Mouse (Mus musculus): ENCODE results near the gene Creb5. TPM values are rescaled to one million over a fixed set of nuclear protein-coding genes. Genes with fewer than 3 reads are reported as not detected.
A peak's percentile ranks its signal among the peaks of the same experiment; 100 is the strongest.

Gene Creb5
- polyA plus RNA-seq, 1 experiment from 2014 or later, result 5.4 TPM

DNA sequence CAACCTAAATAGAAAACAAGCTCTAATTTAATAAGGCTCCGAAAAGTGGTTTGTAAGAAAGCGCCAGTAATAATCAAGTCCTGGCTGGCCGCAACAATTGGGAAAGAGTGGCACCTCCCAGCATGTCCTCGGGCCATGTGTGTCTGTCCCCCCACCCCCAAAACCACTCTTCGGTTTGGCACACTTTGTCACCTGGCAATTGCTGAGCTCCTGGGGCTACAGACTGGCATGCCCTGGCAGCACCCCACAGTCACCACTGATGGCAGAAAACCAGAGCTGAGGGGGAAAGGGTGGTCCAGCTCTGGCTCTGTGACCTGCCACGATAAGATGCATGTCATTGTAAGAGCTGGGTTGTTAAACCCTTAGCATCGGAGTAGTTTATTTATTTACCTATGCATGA, 175.7 kb downstream of the Creb5 start:
- H3K9ac ChIP-seq (replicated peaks; ENCODE audit: low read depth), result no peak overlapping the region
- H3K4me3 ChIP-seq (ENCODE audit: low read depth, low read length), result no peak overlapping the region
- H3K27ac ChIP-seq (ENCODE audit: low read length), result no peak overlapping the region
- no peaks in the 10 kb centered on the region for H3K4me1 ChIP-seq (ENCODE audit: insufficient read depth, low read depth, low read length)
- H3K4me2 ChIP-seq (replicated peaks; ENCODE audit: low read depth, low read length), result no peak overlapping the region
- WGBS, result 77% methylated on average over 7 of the region's 7 CpGs
- ATAC-seq (no peak), DNase-seq (ENCODE audit: low spot score) (no peak)
- H3K9me3 ChIP-seq (ENCODE audit: low read length), result no peaks in the 10 kb centered on the region
- H3K27me3 ChIP-seq (replicated peaks; ENCODE audit: insufficient read depth, low read length), result no peaks in the 10 kb centered on the region
- no peaks in the 10 kb centered on the region for H3K36me3 ChIP-seq (ENCODE audit: insufficient read depth, low read length)
- no peak for TF ChIP-seq CTCF (IDR thresholded peaks at IDR 0.05)
- no peak for TF ChIP-seq EP300 (IDR thresholded peaks at IDR 0.05)

DNA sequence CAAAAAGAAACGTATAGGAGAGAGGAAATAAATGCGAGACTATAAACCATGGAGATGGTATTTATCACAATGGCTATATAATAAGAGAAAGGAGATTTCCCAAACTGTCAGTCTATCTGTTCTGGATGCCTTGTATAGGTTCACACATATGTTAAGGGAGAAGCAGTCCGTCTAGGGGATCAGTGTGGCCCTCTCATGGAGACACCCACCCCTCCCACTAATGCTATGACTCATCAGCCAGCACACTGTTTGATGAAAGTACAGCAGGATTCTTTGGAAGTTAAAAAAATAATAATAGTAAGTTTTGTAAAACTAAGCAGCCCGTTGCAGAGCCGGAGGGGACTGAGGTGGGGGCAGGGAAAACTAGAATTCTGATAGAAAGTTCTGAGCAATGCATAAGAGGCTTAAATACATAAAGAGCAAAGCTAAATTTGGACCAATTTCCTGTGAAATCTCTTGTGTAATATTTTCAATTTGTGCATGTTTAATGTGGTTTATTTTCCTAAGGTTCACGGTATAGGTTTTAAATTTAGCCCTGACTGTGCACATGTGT, 176.3 kb downstream of the Creb5 start:
- no peak overlapping the region for H3K4me3 ChIP-seq (ENCODE audit: low read depth, low read length)
- H3K9me3 ChIP-seq (ENCODE audit: low read length), result no peaks in the 10 kb centered on the region
- H3K9ac ChIP-seq (replicated peaks; ENCODE audit: low read depth), result no peak overlapping the region
- ATAC-seq, result no peak
- 52% methylated on average over 6 of the region's 6 CpGs for WGBS
- H3K4me1 ChIP-seq (ENCODE audit: insufficient read depth, low read depth, low read length), result no peaks in the 10 kb centered on the region
- TF ChIP-seq CTCF (IDR thresholded peaks at IDR 0.05) (no peak), EP300 (IDR thresholded peaks at IDR 0.05) (no peak)
- H3K27me3 ChIP-seq (replicated peaks; ENCODE audit: insufficient read depth, low read length), result no peaks in the 10 kb centered on the region
- no peak overlapping the region for H3K4me2 ChIP-seq (replicated peaks; ENCODE audit: low read depth, low read length)
- H3K27ac ChIP-seq (ENCODE audit: low read length), result no peak overlapping the region
- no peak for DNase-seq (ENCODE audit: low spot score)
- H3K36me3 ChIP-seq (ENCODE audit: insufficient read depth, low read length), result no peaks in the 10 kb centered on the region

DNA sequence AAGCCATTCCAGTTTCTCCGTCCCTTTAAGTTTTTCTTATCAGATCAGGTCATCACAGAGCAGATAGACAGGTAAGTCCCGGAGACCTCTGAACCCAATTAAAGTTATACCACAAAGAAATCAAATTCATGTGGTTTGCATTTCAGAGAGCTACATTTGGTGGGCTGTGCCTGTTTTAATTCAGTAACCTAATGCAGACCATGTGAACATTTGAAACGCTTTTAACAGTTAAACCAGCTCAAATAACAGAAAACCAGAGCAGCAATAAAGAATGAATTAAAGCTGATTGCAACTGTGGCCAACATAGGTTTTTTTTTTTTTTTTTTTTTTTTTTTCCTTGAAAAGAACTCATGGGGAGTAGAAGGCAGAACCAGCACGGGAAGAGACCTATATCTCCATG, 182.1 kb downstream of the Creb5 start:
- no peak for DNase-seq (ENCODE audit: low spot score)
- no peak for TF ChIP-seq EP300 (IDR thresholded peaks at IDR 0.05)
- no peak for TF ChIP-seq CTCF (IDR thresholded peaks at IDR 0.05)
- H3K4me2 ChIP-seq (replicated peaks; ENCODE audit: low read depth, low read length), result no peak overlapping the region
- 60% methylated on average over 4 of the region's 4 CpGs for WGBS
- no peaks in the 10 kb centered on the region for H3K9me3 ChIP-seq (ENCODE audit: low read length)
- no peaks in the 10 kb centered on the region for H3K27me3 ChIP-seq (replicated peaks; ENCODE audit: insufficient read depth, low read length)
- no peak for ATAC-seq
- no peak overlapping the region for H3K27ac ChIP-seq (ENCODE audit: low read length)
- no peak overlapping the region for H3K9ac ChIP-seq (replicated peaks; ENCODE audit: low read depth)
- no peaks in the 10 kb centered on the region; the same call in 1 of the 2 replicates for H3K4me1 ChIP-seq (ENCODE audit: insufficient read depth, low read depth, low read length)
- no peaks in the 10 kb centered on the region for H3K36me3 ChIP-seq (ENCODE audit: insufficient read depth, low read length)
- H3K4me3 ChIP-seq (ENCODE audit: low read depth, low read length), result no peak overlapping the region

DNA sequence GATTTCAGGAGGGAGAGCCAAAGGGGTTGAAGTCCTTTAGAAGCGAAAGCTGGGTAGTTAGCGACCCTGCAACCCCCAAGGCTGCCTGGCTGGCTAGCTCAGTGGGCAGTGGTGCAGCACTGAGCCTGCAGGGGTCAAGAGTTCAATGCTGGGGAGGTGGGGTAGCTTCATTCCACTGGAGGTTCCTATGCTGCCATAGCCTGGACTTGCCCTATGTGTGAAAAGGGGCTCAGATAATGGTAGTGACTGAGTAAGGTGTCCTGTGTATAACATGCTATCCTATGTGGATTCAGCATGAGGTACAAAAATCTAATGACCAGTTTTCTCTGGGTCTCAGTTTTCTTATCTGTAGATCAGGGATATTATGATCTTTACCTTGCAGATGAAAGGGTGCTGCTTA, 182.6 kb downstream of the Creb5 start:
- no peak for ATAC-seq
- H3K27ac ChIP-seq (ENCODE audit: low read length), result no peak overlapping the region

DNA sequence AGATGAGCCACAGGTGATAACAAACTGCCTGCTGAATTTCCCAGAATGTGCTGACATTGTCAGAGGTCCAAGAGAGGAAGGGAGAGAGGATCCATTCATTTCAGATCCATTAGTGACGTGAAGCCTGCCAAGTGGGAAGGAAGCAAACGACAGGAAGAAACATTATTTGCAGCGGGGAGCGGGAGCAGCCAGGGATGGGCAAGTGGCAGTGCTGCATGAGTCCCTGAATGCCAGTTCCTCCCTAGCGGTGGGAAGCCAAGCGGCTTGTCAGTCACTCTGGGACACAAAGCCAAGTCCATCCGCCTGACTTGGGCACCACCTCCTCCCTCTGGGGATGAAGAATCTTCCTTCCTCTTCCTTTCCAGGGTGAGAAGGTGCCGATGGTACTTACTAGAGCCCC, 183.5 kb downstream of the Creb5 start:
- DNase-seq (ENCODE audit: low spot score), result peak; percentile 44
- Histone ChIP-seq H3K27me3 (replicated peaks; ENCODE audit: insufficient read depth, low read length) (no peaks in the 10 kb centered on the region), H3K9ac (replicated peaks; ENCODE audit: low read depth) (no peak overlapping the region), H3K4me2 (replicated peaks; ENCODE audit: low read depth, low read length) (no peak overlapping the region; the same call in 1 of the 2 replicates), H3K4me1 (ENCODE audit: insufficient read depth, low read depth, low read length) (no peaks in the 10 kb centered on the region; the same call in 1 of the 2 replicates), H3K27ac (ENCODE audit: low read length) (no peak overlapping the region), H3K4me3 (ENCODE audit: low read depth, low read length) (no peak overlapping the region), H3K36me3 (ENCODE audit: insufficient read depth, low read length) (no peaks in the 10 kb centered on the region), H3K9me3 (ENCODE audit: low read length) (no peaks in the 10 kb centered on the region)
- whole genome bisulfite sequencing, result 24% methylated on average over 8 of the region's 8 CpGs
- ATAC-seq, result peak; percentile 66; the same call in 1 of the 2 replicates
- TF ChIP-seq EP300 (IDR thresholded peaks at IDR 0.05) (no peak), CTCF (IDR thresholded peaks at IDR 0.05) (peak; percentile 56)

More for the DNA sequence above, 182.6 kb downstream of the Creb5 start:
- Histone ChIP-seq H3K36me3 (ENCODE audit: insufficient read depth, low read length) (no peaks in the 10 kb centered on the region), H3K9ac (replicated peaks; ENCODE audit: low read depth) (no peak overlapping the region), H3K4me3 (ENCODE audit: low read depth, low read length) (no peak overlapping the region), H3K27me3 (replicated peaks; ENCODE audit: insufficient read depth, low read length) (no peaks in the 10 kb centered on the region), H3K9me3 (ENCODE audit: low read length) (no peaks in the 10 kb centered on the region), H3K4me2 (replicated peaks; ENCODE audit: low read depth, low read length) (no peak overlapping the region), H3K4me1 (ENCODE audit: insufficient read depth, low read depth, low read length) (no peaks in the 10 kb centered on the region; the same call in 1 of the 2 replicates)
- WGBS, result 65% methylated on average over 2 of the region's 2 CpGs
- DNase-seq (ENCODE audit: low spot score), result no peak
- no peak for TF ChIP-seq EP300 (IDR thresholded peaks at IDR 0.05)
- TF ChIP-seq CTCF (IDR thresholded peaks at IDR 0.05), result no peak

DNA sequence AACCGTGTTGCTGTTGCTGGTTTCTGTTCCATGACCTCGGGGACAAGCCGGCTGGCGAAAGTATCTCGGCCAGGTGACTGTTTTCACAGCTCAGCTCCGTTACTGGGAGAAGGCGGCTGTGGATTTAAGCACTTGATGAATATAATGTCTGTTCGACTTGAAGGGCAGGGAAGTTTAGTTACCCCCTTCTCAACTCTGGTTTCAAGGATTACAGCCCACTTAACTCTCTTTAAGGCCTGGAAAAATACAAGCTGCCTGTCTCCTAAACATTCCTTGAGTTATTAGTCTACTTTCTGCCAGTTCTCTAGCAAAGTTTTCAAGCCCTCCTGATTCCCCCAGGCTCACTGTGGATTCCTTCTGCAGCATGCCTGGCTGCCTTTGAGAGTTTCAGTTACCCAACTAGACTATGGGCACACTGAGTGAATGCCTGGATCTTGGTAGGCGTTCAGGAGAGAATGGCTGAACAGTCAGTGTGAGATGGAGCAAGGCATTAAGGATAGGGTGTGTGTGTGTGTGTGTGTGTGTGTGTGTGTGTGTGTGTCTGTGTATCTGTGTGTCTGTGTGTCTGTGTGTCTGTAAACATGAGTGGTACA, 184.0 kb downstream of the Creb5 start:
- no peak for ATAC-seq
- no peak overlapping the region; the same call in 1 of the 2 replicates for H3K4me2 ChIP-seq (replicated peaks; ENCODE audit: low read depth, low read length)
- H3K4me3 ChIP-seq (ENCODE audit: low read depth, low read length), result no peak overlapping the region
- no peak overlapping the region for H3K27ac ChIP-seq (ENCODE audit: low read length)
- no peaks in the 10 kb centered on the region; the same call in 1 of the 2 replicates for H3K4me1 ChIP-seq (ENCODE audit: insufficient read depth, low read depth, low read length)
- H3K36me3 ChIP-seq (ENCODE audit: insufficient read depth, low read length), result no peaks in the 10 kb centered on the region
- no peak for DNase-seq (ENCODE audit: low spot score)
- WGBS, result 30% methylated on average over 9 of the region's 9 CpGs
- no peaks in the 10 kb centered on the region for H3K9me3 ChIP-seq (ENCODE audit: low read length)
- H3K27me3 ChIP-seq (replicated peaks; ENCODE audit: insufficient read depth, low read length), result no peaks in the 10 kb centered on the region
- TF ChIP-seq CTCF (IDR thresholded peaks at IDR 0.05) (no peak), EP300 (IDR thresholded peaks at IDR 0.05) (no peak)
- no peak overlapping the region for H3K9ac ChIP-seq (replicated peaks; ENCODE audit: low read depth)

Measured in lung, postnatal 0 days (tissue).